Mouse (Mus musculus) cortical plate, adult 2 months (tissue): Measurements from ENCODE around the gene Kdelr2.

ENCODE experiments used
- CTCF ChIP-seq: fragments of 200-500 bp; IDR thresholded peaks from 2 replicates; pipeline ENCODE4 v1.5.1; 2011; ENCODE audit warnings: mild to moderate bottlenecking, control low read depth, low read length; ENCODE audit not compliant: insufficient read depth; ENCODE audit errors: extremely low read depth
- POLR2A ChIP-seq: fragments of 200-500 bp; IDR thresholded peaks from 2 replicates; pipeline ENCODE4 v1.6.1; 2011; ENCODE audit warnings: mild to moderate bottlenecking, low read length, control low read depth; ENCODE audit not compliant: insufficient read depth; ENCODE audit errors: extremely low read depth

GRCm38 (mm10) chr5:143363678-143364615, 39.7 kb upstream of the Kdelr2 start:
- TF ChIP-seq CTCF (no peak), POLR2A (no peak)
